Comparison of ENCODE assay signal across 8 mouse cellular contexts in the genomic region with DNA sequence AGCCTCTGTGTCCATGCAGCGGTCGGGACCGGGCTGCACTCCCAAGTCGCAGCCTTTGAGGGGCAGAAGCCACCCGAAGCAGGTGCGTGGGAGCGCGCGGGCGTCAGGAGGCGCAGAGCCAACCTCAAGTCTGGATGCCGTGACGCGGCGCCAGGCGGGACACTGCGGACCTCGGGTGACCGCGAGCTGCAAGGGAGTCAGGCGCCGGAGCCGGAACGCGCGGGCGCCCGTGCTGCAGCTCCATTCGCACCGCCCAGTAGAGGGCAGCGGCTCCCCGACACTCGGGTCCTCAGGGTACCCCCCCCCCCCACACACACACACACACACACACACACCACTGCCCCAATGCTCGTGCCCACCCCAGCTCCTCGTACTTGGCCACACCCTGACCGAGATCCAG. TPM values are rescaled to one million over a fixed set of nuclear protein-coding genes. Genes with fewer than 3 reads are reported as not detected.
A peak's percentile ranks its signal among the peaks of the same experiment; 100 is the strongest.
DNase-seq lines count a peak whose midpoint lies in the region; ATAC-seq and TF ChIP-seq lines count a peak whose summit lies in the region.

No protein-coding gene starts in this region.

- peaks cover 33% of the 10 kb centered on the region for H3K4me1 ChIP-seq in embryonic facial prominence, embryonic 15.5 days
- H3K4me1 ChIP-seq in heart, embryonic 13.5 days: peaks cover 25% of the 10 kb centered on the region
- H3K4me1 ChIP-seq in kidney, postnatal 0 days (replicated peaks; ENCODE audit: insufficient read depth, low read length): 0 out of 2 replicates have a peak, but pooled peaks cover 7% of the 10 kb centered on the region
- H3K4me1 ChIP-seq in liver, embryonic 14.5 days (replicated peaks; ENCODE audit: control insufficient read depth in 2 of 2, insufficient read depth in 2 of 2, low read length in 1 of 2): peaks cover 6 to 8% of the 10 kb centered on the region in 2 experiments; a peak in 3 of 4 replicates
- peaks cover 15% of the 10 kb centered on the region for H3K4me1 ChIP-seq in stomach, embryonic 15.5 days

- peak overlapping the region; percentile 93 for H3K4me3 ChIP-seq in embryonic facial prominence, embryonic 15.5 days (replicated peaks)
- H3K4me3 ChIP-seq in heart, embryonic 13.5 days: peak overlapping the region; percentile 98
- peak overlapping the region; percentile 99 for H3K4me3 ChIP-seq in kidney, postnatal 0 days (replicated peaks; ENCODE audit: low read depth, low read length)
- peak overlapping the region; percentile 92 to 93 for H3K4me3 ChIP-seq in liver, embryonic 14.5 days (ENCODE audit: insufficient read depth in 1 of 2, low read depth in 2 of 2, low read length in 2 of 2)
- peak overlapping the region; percentile 90 for H3K4me3 ChIP-seq in stomach, embryonic 15.5 days (replicated peaks)

- TF ChIP-seq EP300 in liver, embryonic 14.5 days (IDR thresholded peaks at IDR 0.05; ENCODE audit: low read depth): no peak

- H3K9ac ChIP-seq in embryonic facial prominence, embryonic 15.5 days: peak overlapping the region; percentile 42; the same call in 1 of the 2 replicates
- H3K9ac ChIP-seq in heart, embryonic 13.5 days: peak overlapping the region; percentile 97
- peak overlapping the region; percentile 56 for H3K9ac ChIP-seq in kidney, postnatal 0 days (ENCODE audit: low read depth, low read length)
- H3K9ac ChIP-seq in liver, embryonic 14.5 days (replicated peaks): no peak overlapping the region
- peak overlapping the region; percentile 48 for H3K9ac ChIP-seq in stomach, embryonic 15.5 days

- TF ChIP-seq CTCF in kidney, postnatal 0 days (IDR thresholded peaks at IDR 0.05; ENCODE audit: low read depth): peak; percentile 80
- TF ChIP-seq CTCF in liver, embryonic 14.5 days (IDR thresholded peaks at IDR 0.05; ENCODE audit: low read depth): peak; percentile 60

- no peaks in the 10 kb centered on the region for H3K36me3 ChIP-seq in embryonic facial prominence, embryonic 15.5 days
- no peaks in the 10 kb centered on the region for H3K36me3 ChIP-seq in heart, embryonic 13.5 days
- no peaks in the 10 kb centered on the region for H3K36me3 ChIP-seq in kidney, postnatal 0 days (ENCODE audit: insufficient read depth, low read length)
- no peaks in the 10 kb centered on the region for H3K36me3 ChIP-seq in liver, embryonic 14.5 days (replicated peaks; ENCODE audit: control insufficient read depth, insufficient read depth, low read depth)
- no peaks in the 10 kb centered on the region for H3K36me3 ChIP-seq in stomach, embryonic 15.5 days

- H3K4me2 ChIP-seq in embryonic facial prominence, embryonic 15.5 days (replicated peaks): peak overlapping the region; percentile 99
- peak overlapping the region; percentile 90 for H3K4me2 ChIP-seq in heart, embryonic 13.5 days
- peak overlapping the region; percentile 98 for H3K4me2 ChIP-seq in kidney, postnatal 0 days (ENCODE audit: low read length)
- H3K4me2 ChIP-seq in liver, embryonic 14.5 days (ENCODE audit: low read depth): peak overlapping the region; percentile 99
- H3K4me2 ChIP-seq in stomach, embryonic 15.5 days: peak overlapping the region; percentile 100

- DNase-seq in 3134 (ENCODE audit: extremely low read depth, insufficient read length, low spot score): peak; percentile 90
- peak; percentile 47 to 54 for DNase-seq in adrenal gland, postnatal 4 days (ENCODE audit: low spot score in 2 of 2)
- DNase-seq in kidney, postnatal 0 days (ENCODE audit: low spot score): peak; percentile 74
- no peak for DNase-seq in liver, embryonic 14.5 days (ENCODE audit: low read depth in 3 of 3, low spot score in 3 of 3)
- DNase-seq in neural tube, embryonic 10.5 days (ENCODE audit: extremely low spot score, low spot score): peak; percentile 86

- no peak overlapping the region for H3K27ac ChIP-seq in embryonic facial prominence, embryonic 15.5 days (replicated peaks)
- no peak overlapping the region for H3K27ac ChIP-seq in heart, embryonic 13.5 days (replicated peaks)
- H3K27ac ChIP-seq in kidney, postnatal 0 days: no peak overlapping the region
- H3K27ac ChIP-seq in liver, embryonic 14.5 days: no peak overlapping the region
- H3K27ac ChIP-seq in stomach, embryonic 15.5 days: no peak overlapping the region

- WGBS in embryonic facial prominence, embryonic 15.5 days: under 1% methylated on average over 36 of the region's 36 CpGs
- under 1% methylated on average over 36 of the region's 36 CpGs for WGBS in heart, embryonic 13.5 days
- 1% methylated on average over 20 of the region's 36 CpGs for WGBS in kidney, postnatal 0 days
- WGBS in liver, embryonic 14.5 days (ENCODE audit: insufficient replicate concordance): under 1% methylated on average over 36 of the region's 36 CpGs
- WGBS in stomach, embryonic 15.5 days: 0% methylated on average over 36 of the region's 36 CpGs

- H3K9me3 ChIP-seq in embryonic facial prominence, embryonic 15.5 days (replicated peaks): no peaks in the 10 kb centered on the region
- H3K9me3 ChIP-seq in heart, embryonic 13.5 days: no peaks in the 10 kb centered on the region
- no peaks in the 10 kb centered on the region for H3K9me3 ChIP-seq in kidney, postnatal 0 days (replicated peaks; ENCODE audit: low read length)
- no peaks in the 10 kb centered on the region for H3K9me3 ChIP-seq in liver, embryonic 14.5 days (ENCODE audit: control insufficient read depth, low read length)
- no peaks in the 10 kb centered on the region for H3K9me3 ChIP-seq in stomach, embryonic 15.5 days

- H3K27me3 ChIP-seq in embryonic facial prominence, embryonic 15.5 days: peaks cover 50% of the 10 kb centered on the region
- peaks cover 33% of the 10 kb centered on the region for H3K27me3 ChIP-seq in heart, embryonic 13.5 days (replicated peaks)
- H3K27me3 ChIP-seq in kidney, postnatal 0 days (ENCODE audit: insufficient read depth, low read length): no peaks in the 10 kb centered on the region
- H3K27me3 ChIP-seq in liver, embryonic 14.5 days (ENCODE audit: control insufficient read depth, insufficient read depth, low read length): peaks cover 33% of the 10 kb centered on the region
- H3K27me3 ChIP-seq in stomach, embryonic 15.5 days (replicated peaks): 0 out of 2 replicates have a peak, but pooled peaks cover 4% of the 10 kb centered on the region

- no peak for ATAC-seq in embryonic facial prominence, embryonic 15.5 days (ENCODE audit: insufficient number of reproducible peaks, low FRiP score, low TSS enrichment, low read depth)
- ATAC-seq in heart, embryonic 13.5 days (ENCODE audit: extremely low read depth, insufficient number of reproducible peaks, low FRiP score, low TSS enrichment): no peak
- peak; percentile 22; the same call in 1 of the 2 replicates for ATAC-seq in kidney, postnatal 0 days (replicated peaks; ENCODE audit: low FRiP score, low read depth)
- no peak for ATAC-seq in liver, embryonic 14.5 days (ENCODE audit: insufficient read depth)
- ATAC-seq in stomach, embryonic 15.5 days (ENCODE audit: insufficient read depth, low FRiP score, low read depth): no peak

RNA-seq across cellular contexts. Expression of a gene that starts 1.5 kb away (rescaled TPM):
- 100 to 1,000 TPM; 109 to 111 TPM for total RNA-seq in adrenal gland, postnatal 4 days (2021)
- polyA plus RNA-seq in embryonic facial prominence, embryonic 15.5 days (2015; fragmentation: Nextera tagmentation; extraction: Ambion mirVana): 72.7 and 78.0 TPM in 2 replicates
- 68.9 and 70.8 TPM in 2 replicates for polyA plus RNA-seq in heart, embryonic 13.5 days (2015; fragmentation: Nextera tagmentation; extraction: Ambion mirVana)
- 73.4 and 84.0 TPM in 2 replicates for polyA plus RNA-seq in kidney, postnatal 0 days (2015; fragmentation: Nextera tagmentation; extraction: Ambion mirVana)
- polyA plus RNA-seq in liver, embryonic 14.5 days (2012; rRNA removed): 7.8 and 9.0 TPM in 2 replicates
- polyA plus RNA-seq in liver, embryonic 14.5 days (2014; fragmentation: Nextera tagmentation; extraction: Ambion mirVana): 12.4 and 13.9 TPM in 2 replicates
- polyA plus RNA-seq in stomach, embryonic 15.5 days (2015; fragmentation: Nextera tagmentation; extraction: Ambion mirVana): 73.5 and 81.0 TPM in 2 replicates

Comparison
In these comparisons a context has a peak if more than half of its experiments do, and no peak if none do; other contexts are left out.
1. DNase-seq: peak in 3134 (single experiment), adrenal gland, postnatal 4 days (2 of 2), kidney, postnatal 0 days (single experiment) and neural tube, embryonic 10.5 days (single experiment); none in liver, embryonic 14.5 days (0 of 3).
2. Peak in every context shown above with its lines, with median percentiles within 50 percentile points of each other: H3K4me2 ChIP-seq and H3K4me3 ChIP-seq.